Mouse (Mus musculus): Measurements from ENCODE around the gene Guca1a.
"Not testable (repeated sequence)": the region's sequence is repeated elsewhere in the genome, so short reads cannot be mapped to it uniquely, and the experiment has no call there.

GRCm38 (mm10) chr17:47409897-47410861 is 9.8 kb upstream of the Guca1a start:
- TF ChIP-seq CTCF, EP300 (IDR thresholded peaks at IDR 0.05; ENCODE audit: low read depth): not testable (repeated sequence)
